25 mouse cellular contexts compared by ENCODE assay signal in genomic region chr8:94033601-94034000, GRCm38 (mm10). TPM values are rescaled to one million over a fixed set of nuclear protein-coding genes. Genes with fewer than 3 reads are reported as not detected.
DNase-seq lines count a peak whose midpoint lies in the region; ATAC-seq and TF ChIP-seq lines count a peak whose summit lies in the region.
"Had no signal": no experiment of that assay in that cellular context is flagged by ENCODE, and none has a peak within 500 bp of the region (broad histone marks: within the 10 kb centered on the region; RNA-seq: fewer than 3 reads in every experiment).

No protein-coding gene starts in this region.

- ATAC-seq in forebrain, embryonic 14.5 days: no peak
- ATAC-seq in forebrain, embryonic 11.5 days (replicated peaks; ENCODE audit: low FRiP score): no peak
- ATAC-seq in midbrain, embryonic 15.5 days (replicated peaks): no peak
- ATAC-seq in midbrain, postnatal 0 days (ENCODE audit: low FRiP score): no peak
- ATAC-seq in liver, postnatal 0 days: no peak
- ATAC-seq: hindbrain, embryonic 16.5 days; intestine, embryonic 16.5 days had no signal

- peaks cover 18% of the 10 kb centered on the region for H3K4me1 ChIP-seq in forebrain, embryonic 14.5 days (ENCODE audit: control insufficient read depth, insufficient read depth, low read length)
- H3K4me1 ChIP-seq in forebrain, embryonic 11.5 days (replicated peaks; ENCODE audit: control insufficient read depth, insufficient read depth, low read length): peaks cover 12% of the 10 kb centered on the region
- H3K4me1 ChIP-seq in midbrain, embryonic 15.5 days: peaks cover 35% of the 10 kb centered on the region
- peaks cover 7% of the 10 kb centered on the region for H3K4me1 ChIP-seq in midbrain, postnatal 0 days (ENCODE audit: insufficient read depth, low read length)
- peaks cover 27% of the 10 kb centered on the region for H3K4me1 ChIP-seq in liver, postnatal 0 days (ENCODE audit: insufficient read depth)

- no peak overlapping the region; the same call in 1 of the 2 replicates for H3K27ac ChIP-seq in forebrain, embryonic 14.5 days (ENCODE audit: low read depth, low read length)
- no peak overlapping the region for H3K27ac ChIP-seq in forebrain, embryonic 11.5 days (ENCODE audit: low read depth, low read length)
- H3K27ac ChIP-seq in layer of hippocampus, adult 2 months: peak overlapping the region; percentile 28; the same call in 1 of the 2 replicates
- H3K27ac ChIP-seq in midbrain, embryonic 15.5 days: no peak overlapping the region
- no peak overlapping the region for H3K27ac ChIP-seq in midbrain, postnatal 0 days (ENCODE audit: low read depth, low read length)
- H3K27ac ChIP-seq in liver, postnatal 0 days (ENCODE audit: low read depth): 0 out of 2 replicates have a peak overlapping the region, but pooled peaks have one; percentile 3
- H3K27ac ChIP-seq: embryonic facial prominence, embryonic 15.5 days; limb, embryonic 13.5 days; stomach, postnatal 0 days had no signal

- H3K36me3 ChIP-seq in forebrain, embryonic 14.5 days (ENCODE audit: control insufficient read depth, insufficient read depth, low read length): peaks cover 27% of the 10 kb centered on the region
- H3K36me3 ChIP-seq in forebrain, embryonic 11.5 days (ENCODE audit: control insufficient read depth, insufficient read depth, low read length): peaks cover 10% of the 10 kb centered on the region
- H3K36me3 ChIP-seq in midbrain, embryonic 15.5 days (replicated peaks): peaks cover 17% of the 10 kb centered on the region
- H3K36me3 ChIP-seq in midbrain, postnatal 0 days (ENCODE audit: insufficient read depth, low read length): peaks cover 14% of the 10 kb centered on the region
- H3K36me3 ChIP-seq in liver, postnatal 0 days (replicated peaks; ENCODE audit: insufficient read depth, low read length): peaks cover 27% of the 10 kb centered on the region

- TF ChIP-seq EP300 in liver, postnatal 0 days (IDR thresholded peaks at IDR 0.05; ENCODE audit: low read depth): no peak

- 12% methylated on average over 3 of the region's 3 CpGs for WGBS in forebrain, embryonic 14.5 days
- WGBS in forebrain, embryonic 11.5 days: 44% methylated on average over 3 of the region's 3 CpGs
- WGBS in midbrain, embryonic 15.5 days: 29% methylated on average over 3 of the region's 3 CpGs
- WGBS in midbrain, postnatal 0 days: 28% methylated on average over 3 of the region's 3 CpGs
- 89% methylated on average over 3 of the region's 3 CpGs for WGBS in liver, postnatal 0 days (ENCODE audit: insufficient replicate concordance)

- no peak for TF ChIP-seq CTCF in layer of hippocampus, adult 2 months (conservative IDR thresholded peaks at IDR 0.05)
- TF ChIP-seq CTCF in midbrain, postnatal 0 days (IDR thresholded peaks at IDR 0.05): no peak
- TF ChIP-seq CTCF in liver, postnatal 0 days (IDR thresholded peaks at IDR 0.05; ENCODE audit: low read depth): no peak

- no peak for DNase-seq in forebrain, embryonic 14.5 days (ENCODE audit: low spot score)
- DNase-seq in forebrain, embryonic 11.5 days (ENCODE audit: low spot score): no peak
- DNase-seq in layer of hippocampus, adult 2 months (ENCODE audit: low spot score in 2 of 2): no peak
- no peak for DNase-seq in layer of hippocampus, adult 9-10 months (ENCODE audit: low spot score)
- no peak for DNase-seq in midbrain, postnatal 0 days (ENCODE audit: low spot score)
- no peak for DNase-seq in liver, postnatal 0 days
- no peak for DNase-seq in cerebellum, postnatal 14 days
- DNase-seq: adrenal gland, postnatal 14 days; cerebellum, adult 9-10 months; gastrocnemius, postnatal 10 days; heart, adult 18-20 months; heart, postnatal 14 days; kidney, adult 9 months; kidney, postnatal 14 days; lung, adult 2 months; lung, postnatal 14 days; thymus, adult 2 months; thymus, postnatal 4 days had no signal

- no peak overlapping the region for H3K9ac ChIP-seq in forebrain, embryonic 14.5 days (ENCODE audit: low read length)
- no peak overlapping the region for H3K9ac ChIP-seq in forebrain, embryonic 11.5 days (ENCODE audit: low read length)
- no peak overlapping the region for H3K9ac ChIP-seq in midbrain, embryonic 15.5 days
- no peak overlapping the region for H3K9ac ChIP-seq in midbrain, postnatal 0 days (replicated peaks; ENCODE audit: low read length, poor library complexity, severe bottlenecking)
- H3K9ac ChIP-seq in liver, postnatal 0 days (replicated peaks): no peak overlapping the region
- H3K9ac ChIP-seq: embryonic facial prominence, embryonic 15.5 days; heart, embryonic 12.5 days had no signal

- no peaks in the 10 kb centered on the region for H3K27me3 ChIP-seq in forebrain, embryonic 14.5 days (replicated peaks; ENCODE audit: control insufficient read depth, insufficient read depth, low read length)
- no peaks in the 10 kb centered on the region for H3K27me3 ChIP-seq in forebrain, embryonic 11.5 days (ENCODE audit: control insufficient read depth, insufficient read depth, low read length)
- no peaks in the 10 kb centered on the region for H3K27me3 ChIP-seq in midbrain, embryonic 15.5 days (replicated peaks)
- H3K27me3 ChIP-seq in midbrain, postnatal 0 days (ENCODE audit: insufficient read depth, low read length): no peaks in the 10 kb centered on the region
- no peaks in the 10 kb centered on the region for H3K27me3 ChIP-seq in liver, postnatal 0 days (ENCODE audit: insufficient read depth, low read length)
- H3K27me3 ChIP-seq: embryonic facial prominence, embryonic 15.5 days; heart, embryonic 12.5 days; limb, embryonic 13.5 days had no signal

- H3K4me2 ChIP-seq in forebrain, embryonic 14.5 days (ENCODE audit: low read length): peak overlapping the region; percentile 31
- no peak overlapping the region for H3K4me2 ChIP-seq in forebrain, embryonic 11.5 days (ENCODE audit: low read depth, low read length, severe bottlenecking)
- 0 out of 2 replicates have a peak overlapping the region, but pooled peaks have one; percentile 1 for H3K4me2 ChIP-seq in midbrain, embryonic 15.5 days
- H3K4me2 ChIP-seq in midbrain, postnatal 0 days (ENCODE audit: low read depth, low read length, poor library complexity, severe bottlenecking): no peak overlapping the region
- H3K4me2 ChIP-seq in liver, postnatal 0 days (ENCODE audit: low read depth, low read length): 0 out of 2 replicates have a peak overlapping the region, but pooled peaks have one; percentile 73
- H3K4me2 ChIP-seq: embryonic facial prominence, embryonic 15.5 days; heart, embryonic 12.5 days; limb, embryonic 13.5 days had no signal

- H3K4me3 ChIP-seq in forebrain, embryonic 14.5 days (ENCODE audit: low read depth, low read length): no peak overlapping the region
- no peak overlapping the region for H3K4me3 ChIP-seq in forebrain, embryonic 11.5 days (ENCODE audit: low read depth, low read length)
- H3K4me3 ChIP-seq in layer of hippocampus, adult 2 months: no peak overlapping the region
- no peak overlapping the region for H3K4me3 ChIP-seq in midbrain, embryonic 15.5 days
- no peak overlapping the region for H3K4me3 ChIP-seq in midbrain, postnatal 0 days (ENCODE audit: low read depth, low read length)
- H3K4me3 ChIP-seq in liver, postnatal 0 days (ENCODE audit: low read depth, low read length): no peak overlapping the region
- H3K4me3 ChIP-seq: embryonic facial prominence, embryonic 15.5 days; heart, embryonic 12.5 days; limb, embryonic 13.5 days had no signal

- no peaks in the 10 kb centered on the region for H3K9me3 ChIP-seq in forebrain, embryonic 14.5 days (replicated peaks; ENCODE audit: control insufficient read depth, low read length)
- H3K9me3 ChIP-seq in forebrain, embryonic 11.5 days (ENCODE audit: control insufficient read depth, low read length): no peaks in the 10 kb centered on the region
- no peaks in the 10 kb centered on the region for H3K9me3 ChIP-seq in midbrain, embryonic 15.5 days
- no peaks in the 10 kb centered on the region for H3K9me3 ChIP-seq in midbrain, postnatal 0 days (ENCODE audit: low read length)
- H3K9me3 ChIP-seq in liver, postnatal 0 days (ENCODE audit: low read length): no peaks in the 10 kb centered on the region
- H3K9me3 ChIP-seq: embryonic facial prominence, embryonic 15.5 days; heart, embryonic 12.5 days; limb, embryonic 13.5 days had no signal

RNA-seq across cellular contexts. Expression of gene Nudt21, which starts 3.2 kb away (rescaled TPM):
- 165 and 171 TPM in 2 replicates for polyA plus RNA-seq in forebrain, embryonic 14.5 days (2014; fragmentation: Nextera tagmentation; extraction: Ambion mirVana)
- polyA plus RNA-seq in forebrain, embryonic 11.5 days (2014; fragmentation: Nextera tagmentation; extraction: Ambion mirVana): 195 and 201 TPM in 2 replicates
- total RNA-seq in layer of hippocampus, adult 2 months (2021): 10 to 100 TPM; 53.3 to 56.6 TPM
- 85.8 and 86.7 TPM in 2 replicates for polyA plus RNA-seq in midbrain, embryonic 15.5 days (2015; fragmentation: Nextera tagmentation; extraction: Ambion mirVana)
- total RNA-seq in midbrain, postnatal 0 days (2014; rRNA removed): 61.5 and 82.5 TPM in 2 replicates
- 90.1 and 92.3 TPM in 2 replicates for polyA plus RNA-seq in midbrain, postnatal 0 days (2015; fragmentation: Nextera tagmentation; extraction: Ambion mirVana)
- 52.6 and 59.8 TPM in 2 replicates for polyA plus RNA-seq in liver, postnatal 0 days (2015; fragmentation: Nextera tagmentation; extraction: Ambion mirVana)

RNA-seq across cellular contexts. Expression of gene Ogfod1, which starts 3.4 kb away (rescaled TPM):
- polyA plus RNA-seq in forebrain, embryonic 14.5 days (2014; fragmentation: Nextera tagmentation; extraction: Ambion mirVana): 9.8 and 13.4 TPM in 2 replicates
- polyA plus RNA-seq in forebrain, embryonic 11.5 days (2014; fragmentation: Nextera tagmentation; extraction: Ambion mirVana): 16.3 and 18.7 TPM in 2 replicates
- total RNA-seq in layer of hippocampus, adult 2 months (2021): 100 to 1,000 TPM; 108 to 110 TPM
- 14.7 and 21.6 TPM in 2 replicates for polyA plus RNA-seq in midbrain, embryonic 15.5 days (2015; fragmentation: Nextera tagmentation; extraction: Ambion mirVana)
- 17.3 and 20.1 TPM in 2 replicates for total RNA-seq in midbrain, postnatal 0 days (2014; rRNA removed)
- polyA plus RNA-seq in midbrain, postnatal 0 days (2015; fragmentation: Nextera tagmentation; extraction: Ambion mirVana): 7.8 and 8.9 TPM in 2 replicates
- 3.5 and 3.9 TPM in 2 replicates for polyA plus RNA-seq in liver, postnatal 0 days (2015; fragmentation: Nextera tagmentation; extraction: Ambion mirVana)

RNA-seq across cellular contexts. Expression of gene Amfr, which starts 21.0 kb away (rescaled TPM):
- polyA plus RNA-seq in forebrain, embryonic 14.5 days (2014; fragmentation: Nextera tagmentation; extraction: Ambion mirVana): 55.8 and 60.2 TPM in 2 replicates
- polyA plus RNA-seq in forebrain, embryonic 11.5 days (2014; fragmentation: Nextera tagmentation; extraction: Ambion mirVana): 60.5 and 65.3 TPM in 2 replicates
- 100 to 1,000 TPM; 122 to 128 TPM for total RNA-seq in layer of hippocampus, adult 2 months (2021)
- 74.9 and 79.0 TPM in 2 replicates for polyA plus RNA-seq in midbrain, embryonic 15.5 days (2015; fragmentation: Nextera tagmentation; extraction: Ambion mirVana)
- total RNA-seq in midbrain, postnatal 0 days (2014; rRNA removed): 214 and 227 TPM in 2 replicates
- 80.4 and 84.8 TPM in 2 replicates for polyA plus RNA-seq in midbrain, postnatal 0 days (2015; fragmentation: Nextera tagmentation; extraction: Ambion mirVana)
- 60.2 and 66.9 TPM in 2 replicates for polyA plus RNA-seq in liver, postnatal 0 days (2015; fragmentation: Nextera tagmentation; extraction: Ambion mirVana)

Comparison
In these comparisons a context has a peak if more than half of its experiments do, and no peak if none do; other contexts are left out.
1. H3K4me2 ChIP-seq: peak in forebrain, embryonic 14.5 days (single experiment), midbrain, embryonic 15.5 days (single experiment) and liver, postnatal 0 days (single experiment); none in forebrain, embryonic 11.5 days (single experiment) and midbrain, postnatal 0 days (single experiment).
2. H3K27ac ChIP-seq: peak in layer of hippocampus, adult 2 months (single experiment) and liver, postnatal 0 days (single experiment); none in forebrain, embryonic 14.5 days (single experiment), forebrain, embryonic 11.5 days (single experiment), midbrain, embryonic 15.5 days (single experiment) and midbrain, postnatal 0 days (single experiment).